Mouse (Mus musculus) spleen, adult 2 months (tissue): ENCODE results near the gene Calcoco2.

Experiments
- CTCF ChIP-seq: fragments of 200-500 bp; IDR thresholded peaks from 2 replicates; pipeline ENCODE4 v1.5.1; 2011; ENCODE audit warnings: mild to moderate bottlenecking, inconsistent platforms; ENCODE audit not compliant: insufficient read depth, insufficient read length, insufficient replicate concordance; ENCODE audit errors: extremely low read depth
- POLR2A ChIP-seq: fragments of 200-500 bp; IDR thresholded peaks from 2 replicates; pipeline ENCODE4 v1.6.1; 2011; ENCODE audit warnings: low read depth, low read length, inconsistent platforms

- no peak for TF ChIP-seq CTCF
- TF ChIP-seq POLR2A: no peak
Observed at GRCm38 (mm10) chr11:96080736-96081135, 31.0 kb downstream of the Calcoco2 start.
